Mouse (Mus musculus): ENCODE measurements around the gene Ralgps1.

Gene Ralgps1

DNA sequence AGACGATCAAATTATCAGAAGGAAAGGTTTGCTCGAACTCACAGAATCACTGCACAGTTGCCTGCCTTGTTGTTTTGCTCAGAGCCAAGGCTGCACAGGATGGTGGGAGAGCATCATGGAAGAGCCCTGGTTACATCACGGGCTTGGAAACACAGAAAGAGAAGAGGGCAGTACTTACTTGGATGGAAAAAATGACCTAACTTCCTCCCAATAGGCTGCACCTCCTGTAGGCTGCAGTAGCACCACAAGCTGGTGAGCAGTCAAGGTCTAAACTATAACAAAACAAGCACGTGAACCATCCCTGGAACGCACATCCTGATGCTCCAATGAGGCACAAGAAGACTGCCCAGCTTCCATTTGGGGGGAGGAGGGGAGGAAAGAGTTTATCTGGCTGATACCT, 163.2 kb downstream of the Ralgps1 start:
- no peak for TF ChIP-seq GATA4 (IDR thresholded peaks at IDR 0.05; ENCODE audit: insufficient replicate concordance, low read length)

DNA sequence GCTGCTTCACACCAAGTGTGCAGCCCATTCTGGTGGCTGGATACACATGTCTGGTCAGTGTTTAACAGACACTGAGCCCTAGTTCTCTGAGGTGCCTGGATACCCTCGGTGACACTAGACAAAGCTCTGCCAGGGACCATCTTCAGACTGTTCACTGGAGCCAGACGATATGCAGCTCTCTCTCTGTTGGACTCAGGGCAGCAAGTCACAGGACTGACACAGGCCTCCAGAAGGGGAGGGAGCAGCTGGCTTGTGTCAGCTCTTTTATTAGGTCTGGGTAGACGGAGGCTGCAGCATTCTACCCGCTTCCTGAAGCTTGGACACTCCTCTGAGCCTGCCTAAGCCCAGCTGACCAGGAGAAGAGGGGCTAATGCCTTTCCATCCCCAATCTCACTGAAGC, 164.2 kb downstream of the Ralgps1 start:
- TF ChIP-seq GATA4 (IDR thresholded peaks at IDR 0.05; ENCODE audit: insufficient replicate concordance, low read length), result no peak

DNA sequence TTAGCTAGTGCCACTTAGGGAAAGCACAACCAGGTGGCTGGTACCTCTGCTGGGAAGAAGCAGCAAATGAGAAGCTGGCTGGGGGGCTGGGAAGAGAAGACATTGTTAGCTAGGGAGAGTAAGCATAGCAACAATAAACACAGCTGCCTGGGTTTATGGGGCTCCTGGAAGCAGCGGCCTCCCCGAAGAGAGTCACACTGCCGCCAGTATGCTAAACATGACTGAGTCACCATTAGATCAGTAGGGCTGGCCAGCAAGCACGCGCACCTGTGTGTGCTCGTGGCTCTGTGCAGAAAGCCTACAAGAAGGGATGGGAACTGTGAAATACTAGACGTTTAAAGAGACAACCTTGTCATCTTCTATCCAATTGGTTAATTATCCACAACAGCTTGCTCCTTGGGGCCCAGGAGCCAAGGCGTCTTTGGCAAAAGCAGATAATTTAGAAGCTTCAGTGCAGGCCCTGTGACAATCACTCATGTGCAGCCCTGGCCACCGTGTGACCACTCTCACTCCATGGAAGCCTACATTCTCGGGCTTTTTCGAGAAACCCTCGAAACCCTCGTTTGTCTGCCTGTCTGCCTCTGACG, 165.3 kb downstream of the Ralgps1 start:
- TF ChIP-seq GATA4 (IDR thresholded peaks at IDR 0.05; ENCODE audit: insufficient replicate concordance, low read length), result no peak

DNA sequence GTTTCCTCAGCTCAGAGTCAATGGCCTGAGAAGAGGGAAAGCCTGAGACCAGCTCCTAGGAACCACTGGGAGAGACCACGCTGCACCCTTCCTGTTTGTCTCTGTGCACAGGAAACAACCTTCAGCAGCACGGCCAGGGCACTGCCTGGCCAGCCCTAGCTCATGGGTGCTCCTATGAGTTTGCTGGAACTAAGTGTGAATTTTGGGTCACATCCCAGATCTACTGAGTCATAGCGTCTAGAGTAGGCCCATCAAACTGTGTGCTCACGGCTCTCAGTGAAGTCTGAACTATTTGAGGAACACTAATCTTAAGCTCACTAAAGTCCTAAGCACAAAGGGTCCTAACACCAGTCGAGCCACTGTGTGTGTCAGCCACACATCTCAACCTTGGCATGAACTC, 166.3 kb downstream of the Ralgps1 start:
- no peak for TF ChIP-seq GATA4 (IDR thresholded peaks at IDR 0.05; ENCODE audit: insufficient replicate concordance, low read length)

DNA sequence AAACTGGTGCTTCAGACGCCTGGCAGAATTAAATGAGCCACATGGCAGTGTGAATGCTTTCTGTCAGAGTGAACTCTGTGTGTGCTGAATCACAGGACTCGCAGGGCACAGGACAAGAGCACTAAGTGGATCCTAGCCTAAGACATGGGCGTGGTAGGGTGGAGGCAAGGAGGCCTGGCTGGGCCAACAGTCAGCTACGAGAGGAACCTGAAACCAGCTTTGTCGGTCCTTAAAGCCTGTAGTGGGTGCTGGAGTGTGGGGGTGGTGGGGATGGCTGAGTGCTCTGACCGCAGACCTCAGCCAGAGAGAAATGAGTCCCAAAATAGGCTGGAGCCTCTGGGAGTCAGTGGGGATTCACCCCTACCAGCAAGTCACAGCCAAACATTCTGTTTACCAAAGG, 168.0 kb downstream of the Ralgps1 start:
- no peak for TF ChIP-seq GATA4 (IDR thresholded peaks at IDR 0.05; ENCODE audit: insufficient replicate concordance, low read length)

DNA sequence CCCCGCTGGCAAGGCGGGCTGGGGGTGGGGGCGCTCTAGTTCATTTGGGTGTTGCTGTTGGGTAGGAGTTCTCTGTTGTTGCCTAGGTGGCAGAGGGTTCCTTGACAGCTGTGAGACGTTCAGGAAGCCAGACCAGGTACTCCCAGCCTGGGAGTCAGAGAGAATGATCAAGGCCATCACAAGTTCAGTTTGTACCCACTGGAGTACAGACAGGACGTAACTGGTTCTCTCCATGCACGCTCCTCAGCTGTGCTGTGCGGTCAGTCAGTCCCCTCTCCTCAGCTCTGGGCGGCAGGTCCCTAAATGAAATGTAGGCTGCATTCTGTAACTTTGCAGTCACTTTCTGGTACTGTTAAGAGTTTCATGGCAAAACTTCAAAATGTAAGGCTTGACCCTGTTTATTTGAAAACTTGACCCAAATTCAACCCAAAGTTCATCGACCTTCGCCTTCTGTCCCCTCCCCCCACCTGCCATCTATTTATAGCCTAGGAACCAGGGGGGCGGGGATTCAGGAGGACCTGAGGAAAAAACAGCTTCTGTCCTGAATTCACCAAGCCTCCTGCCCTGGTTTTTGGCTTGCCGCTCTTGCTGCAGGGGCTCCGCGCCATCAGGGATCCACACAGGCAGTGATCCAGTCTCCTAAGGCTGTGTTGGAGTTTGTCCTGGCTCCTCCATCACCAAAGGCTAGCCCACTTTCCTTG, 170.8 kb downstream of the Ralgps1 start:
- TF ChIP-seq GATA4 (IDR thresholded peaks at IDR 0.05; ENCODE audit: insufficient replicate concordance, low read length), result no peak

DNA sequence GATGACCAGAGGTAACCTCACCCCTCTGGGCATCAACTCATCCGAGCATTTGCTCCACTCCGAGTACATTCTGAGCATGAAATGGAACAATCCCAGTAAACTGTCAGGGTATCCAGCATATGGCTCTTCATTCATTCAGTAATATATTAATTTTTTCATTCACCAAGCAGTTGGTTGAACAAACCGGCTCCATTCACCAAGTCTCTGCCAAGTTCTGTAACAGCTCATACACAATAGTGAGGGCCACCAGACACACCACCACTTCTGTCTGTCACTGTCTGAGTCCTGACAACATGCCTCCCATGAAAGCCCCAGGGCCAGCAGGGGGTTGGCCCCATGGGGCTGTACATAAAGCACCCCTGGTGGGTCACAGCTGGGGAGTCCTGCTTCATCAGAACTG, 181.3 kb downstream of the Ralgps1 start:
- TF ChIP-seq GATA4 (IDR thresholded peaks at IDR 0.05; ENCODE audit: insufficient replicate concordance, low read length), result no peak

DNA sequence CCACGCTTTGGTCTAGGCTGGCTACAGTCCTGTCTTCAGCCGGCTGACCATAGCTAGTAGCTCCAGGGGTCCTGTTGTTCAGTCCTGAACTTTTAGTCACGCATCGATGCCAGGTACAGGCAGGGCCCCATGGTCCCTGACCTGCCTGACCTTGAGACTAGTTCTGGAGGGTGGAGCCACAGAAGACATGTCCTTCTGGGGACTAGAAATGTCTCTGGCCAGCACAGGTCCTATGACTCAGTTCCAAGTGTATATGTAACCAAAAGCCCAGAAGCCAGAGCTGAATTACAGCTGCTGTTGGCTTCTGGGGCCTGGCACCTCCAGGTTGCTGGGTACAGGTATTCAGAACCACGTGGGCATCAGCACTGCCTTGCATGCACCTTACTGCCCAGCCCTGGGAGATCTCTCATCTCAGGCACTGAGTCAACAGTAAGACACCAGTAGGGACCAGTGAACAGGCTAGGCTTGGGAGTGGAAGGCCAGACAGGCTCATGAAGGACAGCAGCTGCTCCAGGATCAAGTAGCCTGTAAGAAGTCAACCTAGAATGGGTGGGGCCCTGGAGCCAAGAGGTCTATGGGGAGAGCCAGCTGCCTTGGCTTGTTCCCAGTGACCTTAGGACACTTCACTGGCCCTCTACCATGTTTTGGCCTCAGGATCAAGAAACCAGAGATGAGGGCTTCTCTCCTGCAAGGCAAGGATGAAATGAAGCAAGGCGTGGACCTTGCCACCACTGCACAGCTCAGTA, 182.2 kb downstream of the Ralgps1 start:
- no peak for TF ChIP-seq GATA4 (IDR thresholded peaks at IDR 0.05; ENCODE audit: insufficient replicate concordance, low read length)

DNA sequence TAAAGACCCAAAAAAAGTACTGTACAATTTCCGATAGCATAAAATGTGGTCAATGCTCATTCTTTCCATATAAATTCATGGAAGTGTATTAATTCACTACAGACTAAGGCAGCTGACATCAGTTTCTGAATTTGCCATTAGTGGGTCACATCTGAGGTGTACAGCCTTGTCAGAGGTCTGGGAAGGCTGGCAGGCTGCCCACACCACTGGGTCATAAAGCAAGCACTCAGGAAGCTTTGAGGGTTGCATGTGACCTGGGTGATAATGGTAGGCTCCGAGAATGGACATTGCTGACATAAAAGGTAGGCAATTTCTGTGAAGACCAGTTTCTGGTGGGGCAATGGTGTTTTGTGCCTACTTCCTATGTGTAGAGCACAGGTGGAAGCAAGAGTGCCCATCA, 183.4 kb downstream of the Ralgps1 start:
- TF ChIP-seq GATA4 (IDR thresholded peaks at IDR 0.05; ENCODE audit: insufficient replicate concordance, low read length), result no peak

DNA sequence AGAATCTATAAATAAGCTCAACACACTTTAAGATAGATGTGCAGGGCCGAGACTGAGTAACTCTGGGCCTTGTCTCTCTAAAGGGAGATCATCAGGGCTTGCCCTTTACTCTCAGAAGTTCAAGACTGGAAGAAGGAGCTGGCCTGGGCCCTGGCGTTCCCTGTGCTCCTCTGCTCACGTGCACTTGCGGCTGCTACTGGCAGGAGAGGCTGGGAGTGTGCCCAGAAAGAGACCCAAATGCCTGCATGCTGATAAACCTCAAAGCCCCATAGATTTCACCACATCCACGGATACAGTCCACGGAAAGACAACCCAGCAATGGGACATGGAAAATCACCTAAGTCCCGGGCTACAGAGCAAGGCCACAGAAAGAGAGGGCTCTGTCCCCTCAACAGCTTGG, 184.8 kb downstream of the Ralgps1 start:
- no peak for TF ChIP-seq GATA4 (IDR thresholded peaks at IDR 0.05; ENCODE audit: insufficient replicate concordance, low read length)

DNA sequence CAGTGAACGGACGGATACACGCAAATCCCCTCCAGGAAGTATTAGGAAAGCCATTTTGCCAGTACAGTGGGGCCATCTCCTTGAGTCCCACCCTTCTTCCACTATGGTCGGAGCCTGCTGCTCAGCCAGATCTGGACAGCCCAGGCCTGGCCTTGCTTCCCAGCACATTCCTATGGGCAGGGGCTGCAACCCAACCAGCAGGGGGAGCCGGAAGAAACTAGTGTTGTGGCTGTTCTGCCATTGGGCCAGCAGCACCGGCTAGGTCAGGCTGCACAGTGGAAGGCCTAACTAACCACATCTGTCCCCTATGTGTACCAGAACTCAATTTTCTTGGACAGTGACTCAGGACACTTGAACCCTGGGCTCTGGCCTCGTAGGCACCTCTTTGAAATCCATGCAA, 186.0 kb downstream of the Ralgps1 start:
- TF ChIP-seq GATA4 (IDR thresholded peaks at IDR 0.05; ENCODE audit: insufficient replicate concordance, low read length), result no peak

DNA sequence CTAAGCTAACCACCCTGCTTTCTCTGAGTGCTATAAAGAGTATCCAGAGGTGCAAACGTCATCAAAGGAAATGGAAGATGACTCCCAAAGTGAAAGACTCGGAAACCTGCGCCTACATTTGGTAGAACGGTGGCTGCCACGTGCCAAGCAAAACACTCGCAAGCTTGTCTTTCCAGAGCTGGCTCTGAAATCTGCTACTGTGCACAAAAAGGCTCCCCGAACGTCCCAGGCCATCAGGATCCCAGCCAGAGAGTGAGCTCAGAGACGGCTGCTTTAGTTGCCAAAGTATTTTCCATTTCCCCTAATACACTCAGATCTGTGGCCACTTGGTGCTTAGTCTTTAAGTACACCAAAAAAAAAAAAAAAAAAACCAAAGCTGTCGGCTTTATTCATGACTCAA, 186.6 kb downstream of the Ralgps1 start:
- TF ChIP-seq GATA4 (IDR thresholded peaks at IDR 0.05; ENCODE audit: insufficient replicate concordance, low read length), result no peak

DNA sequence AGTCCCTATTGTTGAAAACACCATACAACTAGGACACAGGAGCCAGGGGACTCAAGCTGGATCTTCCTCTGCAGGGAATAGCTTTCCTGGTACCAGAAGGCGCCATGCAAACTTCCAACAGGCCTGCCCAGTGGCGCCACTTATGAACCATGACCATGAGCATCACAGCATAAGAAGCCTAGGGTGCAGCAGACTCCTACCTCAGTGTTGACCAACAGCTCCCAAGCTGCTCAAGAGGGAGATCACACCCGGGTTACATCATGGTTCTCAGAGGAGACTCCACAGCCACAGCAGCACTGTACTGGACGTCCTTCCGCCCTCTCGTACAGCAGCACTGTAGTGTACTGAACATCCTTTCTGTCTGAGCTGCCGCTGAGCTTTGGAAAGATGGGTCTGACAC, 188.0 kb downstream of the Ralgps1 start:
- TF ChIP-seq GATA4 (IDR thresholded peaks at IDR 0.05; ENCODE audit: insufficient replicate concordance, low read length), result no peak

DNA sequence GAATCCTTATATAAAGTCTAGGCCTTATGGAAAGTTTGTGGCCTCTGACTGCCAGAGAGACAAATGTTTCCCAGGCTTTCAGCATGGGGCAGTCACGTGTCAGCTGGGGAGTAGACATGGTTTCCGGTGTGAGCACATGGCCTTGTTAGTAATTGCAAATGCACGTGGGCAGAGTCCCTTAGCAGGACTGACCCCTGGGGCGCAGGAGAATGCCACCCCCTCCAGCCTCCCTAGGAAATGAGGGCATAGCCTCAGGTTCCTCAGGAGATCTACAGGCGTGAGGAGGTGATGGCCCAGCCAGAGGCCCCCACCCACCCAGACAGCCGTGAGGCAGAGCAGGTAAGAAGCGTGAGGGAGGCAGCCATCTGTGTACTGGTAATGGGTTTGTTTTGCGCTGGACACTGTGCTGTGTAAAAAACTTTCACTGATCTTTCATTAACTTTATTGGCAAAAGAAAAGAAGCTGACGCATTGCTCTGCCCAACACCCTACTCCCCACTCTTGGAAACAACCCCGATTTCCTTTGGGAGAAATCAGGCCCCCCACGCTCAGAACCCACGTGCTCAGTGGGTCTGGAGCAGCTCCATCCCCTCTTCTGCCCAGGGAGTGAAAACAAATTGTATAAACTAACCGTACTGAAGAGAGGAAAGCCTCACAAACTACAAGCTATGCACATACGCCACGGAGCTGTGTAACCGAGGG, 191.2 kb downstream of the Ralgps1 start:
- TF ChIP-seq GATA4 (IDR thresholded peaks at IDR 0.05; ENCODE audit: insufficient replicate concordance, low read length), result no peak

DNA sequence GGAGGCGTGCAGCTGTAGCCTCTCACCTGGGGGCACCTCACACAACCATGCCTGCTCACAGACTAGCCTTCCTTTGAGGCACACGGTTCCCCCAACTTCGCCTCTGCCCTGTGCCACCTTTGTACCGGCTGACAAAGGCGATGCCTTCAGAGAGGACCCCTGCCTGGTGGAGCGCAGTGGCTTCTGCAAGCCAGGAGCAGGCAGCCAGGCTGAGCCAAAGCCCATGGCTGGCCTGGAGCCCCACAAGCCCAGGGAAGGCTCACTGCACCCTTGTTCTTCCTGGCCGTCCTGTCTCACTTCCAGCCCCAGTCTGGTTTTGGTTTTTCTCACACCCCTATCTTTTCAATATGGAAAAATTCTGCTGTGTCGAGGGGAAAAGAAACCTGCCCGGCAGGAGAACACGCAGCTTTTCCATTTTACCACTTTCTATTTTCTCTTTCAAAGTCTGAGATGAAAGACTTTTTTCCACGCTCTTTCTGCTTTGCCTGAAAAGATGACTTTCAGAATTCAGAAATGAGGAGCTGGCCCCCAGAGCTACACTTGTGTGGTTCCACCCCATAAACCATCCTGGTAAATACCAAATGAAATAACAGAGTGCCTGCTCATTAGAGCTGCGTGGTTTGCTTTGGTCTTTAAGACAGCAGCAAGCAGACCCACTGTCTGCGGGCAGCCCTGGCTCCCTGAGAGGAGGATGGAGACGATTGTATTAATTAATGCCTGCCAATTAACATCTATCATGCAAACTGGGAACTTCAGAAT, 191.9 kb downstream of the Ralgps1 start:
- no peak for TF ChIP-seq GATA4 (IDR thresholded peaks at IDR 0.05; ENCODE audit: insufficient replicate concordance, low read length)
